Mouse (Mus musculus) neural tube, postnatal 0 days (tissue): ENCODE data around the gene Etv6. TPM values are rescaled to one million over a fixed set of nuclear protein-coding genes. Genes with fewer than 3 reads are reported as not detected.

Experiments used
- polyA plus RNA-seq: library from polyadenylated mRNA; unstranded; fragments of >200 nt; fragmentation: Nextera tagmentation; extraction: Ambion mirVana; gene quantifications from 2 replicates; pipeline ENCODE4 v1.2.1, GENCODE M21; 2015

Gene Etv6
- polyA plus RNA-seq = 4.5 TPM in 2 replicates

DNA sequence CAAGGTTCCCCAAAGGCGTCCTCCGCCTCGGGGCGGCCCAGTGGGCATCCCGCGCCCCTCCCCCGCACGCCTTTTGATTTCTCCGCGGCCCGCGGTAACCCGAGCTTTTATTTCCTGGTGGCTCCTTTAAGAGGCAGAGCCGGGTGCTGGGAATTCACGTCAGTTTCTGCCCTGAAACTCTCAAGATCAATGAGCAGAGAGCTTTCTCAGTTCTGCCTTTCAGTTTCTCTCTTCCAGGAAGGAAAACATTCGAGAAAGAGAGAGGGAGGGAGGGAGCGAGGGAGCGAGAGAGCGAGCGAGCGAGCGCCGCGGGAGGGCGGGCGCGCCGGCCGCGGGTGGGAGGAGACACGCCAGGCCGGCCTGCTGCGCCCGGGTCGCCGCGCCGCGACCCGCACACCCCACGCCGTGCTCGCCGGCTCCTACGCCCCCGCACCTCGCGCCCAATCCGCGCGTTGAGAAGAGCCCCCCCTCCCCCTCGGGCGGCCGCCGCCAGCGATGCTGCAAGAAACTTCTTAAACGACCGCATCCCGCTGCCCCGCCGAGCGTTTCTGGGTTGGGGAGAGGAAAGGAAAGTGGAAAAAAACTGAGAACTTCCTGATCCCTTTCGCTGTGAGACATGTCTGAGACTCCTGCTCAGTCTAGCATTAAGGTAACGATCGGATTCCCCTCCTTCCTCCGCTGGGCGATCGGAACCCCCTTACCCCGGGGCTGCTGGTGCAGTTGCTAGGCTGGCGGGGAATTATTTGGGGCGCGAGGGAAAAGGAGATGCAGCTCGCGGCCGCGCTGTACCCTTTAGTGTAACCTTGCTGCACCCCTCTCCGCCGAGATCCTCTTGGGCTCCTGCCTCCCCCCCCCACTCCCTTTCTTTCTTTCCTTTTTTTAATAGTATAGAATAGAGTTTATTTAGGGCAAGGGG is at the start of gene Etv6:
Gene Etv6 (plus strand): TSS at position 211 of the 916 bp plus-strand sequence.

Other genes starting within 250 kb of the Etv6 start
- not detected in 2 replicates for gene Kap, start 181.9 kb upstream of the Etv6 start, polyA plus RNA-seq